Mouse (Mus musculus) heart, embryonic 14.5 days (tissue): ENCODE results near the gene Rhobtb3. TPM values are rescaled to one million over a fixed set of nuclear protein-coding genes. Genes with fewer than 3 reads are reported as not detected.

Source experiments
- ATAC-seq: fragments of 200-750 bp; cut with Nextera tagmentation; 2 replicates; pipeline ENCODE4 v1.8.0; 2017; ENCODE audit warnings: low read depth, moderate TSS enrichment; ENCODE audit not compliant: insufficient number of reproducible peaks, insufficient read depth, low FRiP score
- H3K27ac ChIP-seq, 2 experiments: fragments of 200-500 bp in 1 of 2; fragments of 300-500 bp in 1 of 2; sonication (generic) in 1 of 2; replicated peaks in 1 of 2; 2 replicates each; pipeline ENCODE4 v1.5.1; 2012 to 2014; ENCODE audit warnings: low read depth in 2 of 2, low read length in 2 of 2, control low read depth in 1 of 2, mild to moderate bottlenecking in 1 of 2, mixed read lengths in 1 of 2; ENCODE audit not compliant: control insufficient read depth in 1 of 2, insufficient read depth in 1 of 2
- H3K27me3 ChIP-seq: fragments of 300-500 bp; sonication (generic); 2 replicates; pipeline ENCODE4 v1.6.1; 2014; ENCODE audit warnings: mild to moderate bottlenecking, low read length, control low read depth; ENCODE audit not compliant: control insufficient read depth, insufficient read depth
- H3K36me3 ChIP-seq: fragments of 300-500 bp; sonication (generic); 2 replicates; pipeline ENCODE4 v1.6.1; 2014; ENCODE audit warnings: mild to moderate bottlenecking, control low read depth, low read length, mixed read lengths; ENCODE audit not compliant: control insufficient read depth, insufficient read depth
- H3K4me1 ChIP-seq, 2 experiments: fragments of 200-500 bp in 1 of 2; fragments of 300-500 bp in 1 of 2; sonication (generic) in 1 of 2; 2 replicates each; pipeline ENCODE4 v1.6.1; 2012 to 2014; ENCODE audit warnings: low read length in 2 of 2, control low read depth in 1 of 2, mixed read lengths in 1 of 2; ENCODE audit not compliant: control insufficient read depth in 2 of 2, insufficient read depth in 2 of 2
- H3K4me2 ChIP-seq: fragments of 300-500 bp; sonication (generic); 2 replicates; pipeline ENCODE4 v1.6.1; 2014; ENCODE audit warnings: mild to moderate bottlenecking, low read length
- H3K4me3 ChIP-seq, 2 experiments: fragments of 200-500 bp in 1 of 2; fragments of 300-500 bp in 1 of 2; sonication (generic) in 1 of 2; 2 replicates each; pipeline ENCODE4 v1.5.1; 2012 to 2014; ENCODE audit warnings: low read length in 2 of 2, mild to moderate bottlenecking in 2 of 2, control low read depth in 1 of 2, low read depth in 1 of 2, moderate library complexity in 1 of 2; ENCODE audit not compliant: control insufficient read depth in 1 of 2, insufficient read depth in 1 of 2
- H3K9ac ChIP-seq: fragments of 300-500 bp; sonication (generic); 2 replicates; pipeline ENCODE4 v1.6.1; 2014; ENCODE audit warnings: mild to moderate bottlenecking, low read length
- H3K9me3 ChIP-seq: fragments of 300-500 bp; sonication (generic); 2 replicates; pipeline ENCODE4 v1.6.1; 2016; ENCODE audit warnings: low read length, control low read depth; ENCODE audit not compliant: control insufficient read depth
- WGBS: fragments of 180-500 bp; shearing (Covaris S2); extraction: QIAGEN DNeasy Blood & Tissue Kit; methylation state at CpG from one replicate; pipeline ENCODE4 v1.1.7; 2014; 5-methylcytosine and 5-hydroxymethylcytosine counted together
- polyA plus RNA-seq: library from polyadenylated mRNA; unstranded; fragments of >200 nt; fragmentation: Nextera tagmentation; extraction: Ambion mirVana; gene quantifications from 2 replicates; pipeline ENCODE4 v1.2.1, GENCODE M21; 2014

Rhobtb3 gene
- polyA plus RNA-seq, 1 experiment from 2014 or later, result 35.0 TPM

DNA sequence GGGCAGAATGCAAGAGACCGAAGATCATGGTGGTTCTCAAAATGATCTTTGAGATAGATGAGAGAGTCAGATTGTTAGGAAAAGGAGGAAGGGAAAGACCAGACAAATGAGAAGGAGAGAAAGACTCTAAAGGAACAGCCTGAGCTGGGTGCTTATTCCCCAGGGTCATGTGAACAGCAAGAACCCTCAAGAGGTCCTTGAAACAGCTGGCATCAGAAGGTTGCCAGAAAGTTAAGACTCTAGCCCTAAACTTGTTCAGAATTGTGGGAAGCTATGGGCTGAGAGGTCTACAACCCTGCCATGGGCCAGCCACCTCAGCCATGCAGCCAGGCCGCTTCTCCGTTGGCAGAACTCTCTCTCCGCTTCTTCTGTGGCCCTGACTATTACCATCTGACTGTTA is 105.2 kb downstream of the Rhobtb3 start:
- 82% methylated on average over 4 of the region's 4 CpGs for WGBS
- no peak for ATAC-seq
- H3K27me3 ChIP-seq, result no peaks in the 10 kb centered on the region
- H3K9me3 ChIP-seq, result no peaks in the 10 kb centered on the region
- peaks cover 6 to 20% of the 10 kb centered on the region in 2 experiments for H3K4me1 ChIP-seq
- no peak overlapping the region for H3K4me2 ChIP-seq
- H3K36me3 ChIP-seq, result no peaks in the 10 kb centered on the region
- H3K9ac ChIP-seq, result no peak overlapping the region
- no peak overlapping the region for H3K27ac ChIP-seq
- no peak overlapping the region for H3K4me3 ChIP-seq

- ATAC-seq, result no peak
- whole genome bisulfite sequencing, result 58% methylated on average over 2 of the region's 2 CpGs
- H3K9me3 ChIP-seq, result no peaks in the 10 kb centered on the region
- no peaks in the 10 kb centered on the region for H3K27me3 ChIP-seq
- no peak overlapping the region for H3K27ac ChIP-seq
- no peak overlapping the region for H3K9ac ChIP-seq
- H3K36me3 ChIP-seq, result no peaks in the 10 kb centered on the region
- no peak overlapping the region for H3K4me3 ChIP-seq
- peaks cover 3 to 4% of the 10 kb centered on the region in 2 experiments; a peak in 1 of 4 replicates for H3K4me1 ChIP-seq
- H3K4me2 ChIP-seq, result no peak overlapping the region
Observed at GRCm38 (mm10) chr13:75835461-75835860, 108.3 kb downstream of the Rhobtb3 start.

DNA sequence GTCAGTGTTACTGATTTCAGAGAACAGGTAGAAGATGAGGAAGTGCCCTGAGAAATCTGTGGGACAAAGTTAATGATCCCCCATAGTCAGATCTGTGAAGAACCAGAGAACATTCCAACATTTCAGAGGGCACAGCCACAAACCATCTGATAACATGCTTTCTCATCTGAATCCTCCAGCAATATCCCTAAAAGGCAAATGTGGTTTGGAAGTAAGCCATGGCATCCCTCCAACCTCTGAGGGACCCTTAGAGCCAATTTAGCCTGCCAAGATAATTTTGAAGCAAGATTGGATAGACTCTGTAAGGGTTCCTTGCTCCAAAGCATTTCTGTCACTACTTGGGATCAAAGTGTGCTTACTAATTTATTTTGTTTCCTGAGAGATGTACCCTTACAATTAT is 110.2 kb downstream of the Rhobtb3 start:
- H3K4me2 ChIP-seq, result no peak overlapping the region

DNA sequence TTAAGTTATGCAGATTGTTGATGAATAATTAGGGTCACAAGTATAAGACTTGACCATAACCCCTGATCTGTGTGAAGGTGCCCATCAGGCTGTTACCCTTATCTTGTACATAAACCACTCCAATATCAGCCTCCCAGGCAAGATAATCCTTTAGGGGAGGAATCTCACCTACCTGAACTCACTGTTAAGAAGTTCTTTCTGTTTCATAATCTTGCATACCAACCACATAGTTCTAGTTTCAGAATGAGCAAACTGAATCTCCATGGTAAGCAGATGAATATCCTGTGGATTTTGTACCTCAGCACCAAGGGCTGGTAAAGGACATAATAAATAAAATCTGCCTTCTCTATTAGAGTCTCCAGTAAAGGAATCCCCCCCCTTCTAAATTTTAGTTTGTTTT is 111.0 kb downstream of the Rhobtb3 start:
- Histone ChIP-seq H3K4me3 (no peak overlapping the region), H3K4me1 (no peaks in the 10 kb centered on the region), H3K4me2 (no peak overlapping the region), H3K36me3 (no peaks in the 10 kb centered on the region), H3K27ac (no peak overlapping the region), H3K27me3 (no peaks in the 10 kb centered on the region), H3K9me3 (no peaks in the 10 kb centered on the region), H3K9ac (no peak overlapping the region)
- no peak for ATAC-seq

More for the DNA sequence above, 110.2 kb downstream of the Rhobtb3 start:
- H3K27ac ChIP-seq, result no peak overlapping the region
- H3K4me1 ChIP-seq, result no peaks in the 10 kb centered on the region
- no peaks in the 10 kb centered on the region for H3K27me3 ChIP-seq
- H3K4me3 ChIP-seq, result no peak overlapping the region
- no peaks in the 10 kb centered on the region for H3K9me3 ChIP-seq
- no peaks in the 10 kb centered on the region for H3K36me3 ChIP-seq
- ATAC-seq, result no peak
- no peak overlapping the region for H3K9ac ChIP-seq

DNA sequence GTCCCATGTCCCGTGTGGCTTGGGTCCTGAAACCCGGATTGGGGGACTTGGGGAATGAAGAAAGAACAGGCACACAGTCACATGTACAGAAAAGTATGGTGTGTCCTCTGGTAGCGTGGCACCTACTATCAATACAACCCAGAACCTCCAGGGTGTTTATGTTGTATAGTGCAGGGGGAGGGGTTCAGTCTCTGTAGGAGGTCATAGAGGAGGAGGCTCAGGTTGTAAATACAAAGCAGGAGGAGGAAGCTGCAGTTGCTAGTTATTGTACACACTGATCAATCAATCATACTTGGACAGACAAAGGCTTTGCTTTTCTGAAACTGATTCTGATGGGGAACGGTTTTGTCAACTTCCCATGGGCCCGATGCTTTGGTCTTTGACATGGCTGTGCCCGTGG is 112.0 kb downstream of the Rhobtb3 start:
- Histone ChIP-seq H3K4me3 (no peak overlapping the region), H3K4me1 (no peaks in the 10 kb centered on the region), H3K27ac (no peak overlapping the region), H3K36me3 (no peaks in the 10 kb centered on the region), H3K9me3 (no peaks in the 10 kb centered on the region), H3K4me2 (no peak overlapping the region), H3K27me3 (no peaks in the 10 kb centered on the region), H3K9ac (no peak overlapping the region)
- no peak for ATAC-seq
- 88% methylated on average over 6 of the region's 6 CpGs for WGBS

GRCm38 (mm10) chr13:75830708-75831107 is 113.0 kb downstream of the Rhobtb3 start:
- Histone ChIP-seq H3K9ac (no peak overlapping the region), H3K27ac (no peak overlapping the region), H3K4me2 (no peak overlapping the region), H3K27me3 (no peaks in the 10 kb centered on the region), H3K4me3 (no peak overlapping the region), H3K4me1 (no peaks in the 10 kb centered on the region), H3K36me3 (no peaks in the 10 kb centered on the region), H3K9me3 (no peaks in the 10 kb centered on the region)
- 100% methylated on average over 1 of the region's 1 CpGs for WGBS
- no peak for ATAC-seq

DNA sequence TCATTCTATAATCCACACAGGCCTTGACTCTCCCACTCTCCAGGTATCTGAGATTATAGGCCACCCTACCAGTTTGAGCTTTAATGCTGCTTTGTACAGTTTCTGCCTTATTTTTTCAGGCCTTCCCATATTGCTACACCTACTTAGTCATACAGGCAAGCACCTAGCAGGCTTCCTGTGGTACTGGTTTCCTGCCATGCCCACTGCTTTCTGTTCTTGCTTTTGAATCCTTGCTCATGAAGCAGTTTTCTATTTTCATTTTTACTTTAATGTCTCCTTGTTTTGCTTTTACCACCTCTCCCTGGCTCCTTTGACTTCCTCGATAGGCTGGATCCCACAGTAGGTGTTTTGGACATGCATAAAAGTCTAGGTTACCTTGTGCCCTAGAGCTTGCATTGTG is 118.3 kb downstream of the Rhobtb3 start:
- 78% methylated on average over 1 of the region's 1 CpGs for WGBS
- Histone ChIP-seq H3K4me3 (no peak overlapping the region), H3K9ac (no peak overlapping the region), H3K9me3 (no peaks in the 10 kb centered on the region), H3K27ac (no peak overlapping the region), H3K4me2 (no peak overlapping the region), H3K4me1 (no peaks in the 10 kb centered on the region), H3K27me3 (no peaks in the 10 kb centered on the region), H3K36me3 (no peaks in the 10 kb centered on the region)
- ATAC-seq, result no peak

DNA sequence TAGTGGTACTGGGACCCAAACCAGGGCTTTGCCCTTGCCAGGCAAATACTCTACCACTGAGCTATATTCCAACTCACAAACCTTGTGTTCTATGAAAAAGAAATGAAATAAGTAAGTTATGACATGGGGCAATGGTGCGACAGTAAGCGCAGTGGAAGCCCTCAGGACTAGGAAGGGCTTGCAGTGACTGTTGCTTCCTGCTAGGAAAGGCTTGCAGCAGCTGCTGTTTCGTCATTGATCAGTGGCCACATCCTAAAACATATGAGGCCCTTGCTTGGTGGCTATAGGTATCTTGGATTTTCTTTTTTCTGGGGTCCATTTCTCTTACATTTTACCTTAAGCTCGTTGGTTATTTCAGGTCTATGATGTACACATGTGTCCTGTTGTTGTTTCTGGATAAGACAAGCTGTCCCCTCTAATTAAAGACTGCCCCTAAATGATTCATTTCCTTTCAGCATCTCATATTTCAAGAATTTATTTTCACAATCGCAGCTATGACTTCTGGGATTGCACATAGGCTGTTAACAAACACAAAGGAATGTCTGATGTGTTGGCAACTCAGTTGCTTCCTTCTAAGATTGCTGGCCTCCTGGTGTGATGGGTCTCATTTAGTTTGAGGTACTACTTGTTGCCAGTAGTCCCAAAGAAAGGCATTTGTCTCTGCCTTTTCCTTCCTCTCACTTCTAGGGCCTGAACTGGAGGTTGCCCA is 119.0 kb downstream of the Rhobtb3 start:
- H3K4me2 ChIP-seq, result no peak overlapping the region
- H3K27me3 ChIP-seq, result no peaks in the 10 kb centered on the region
- no peak overlapping the region for H3K4me3 ChIP-seq
- H3K9me3 ChIP-seq, result no peaks in the 10 kb centered on the region
- 78% methylated on average over 5 of the region's 5 CpGs for WGBS
- H3K4me1 ChIP-seq, result no peaks in the 10 kb centered on the region
- no peaks in the 10 kb centered on the region for H3K36me3 ChIP-seq
- H3K9ac ChIP-seq, result no peak overlapping the region
- H3K27ac ChIP-seq, result no peak overlapping the region
- no peak for ATAC-seq
